Mouse (Mus musculus): ENCODE results near the gene Gm20820. TPM values are rescaled to one million over a fixed set of nuclear protein-coding genes. Genes with fewer than 3 reads are reported as not detected.
"Not testable (repeated sequence)": the region's sequence is repeated elsewhere in the genome, so short reads cannot be mapped to it uniquely, and the experiment has no call there.

Gene Gm20820
- not detected for total RNA-seq (2021)
- long read RNA-seq, experiment 1: 0 reads
- long read RNA-seq, experiment 2: 0 reads

DNA sequence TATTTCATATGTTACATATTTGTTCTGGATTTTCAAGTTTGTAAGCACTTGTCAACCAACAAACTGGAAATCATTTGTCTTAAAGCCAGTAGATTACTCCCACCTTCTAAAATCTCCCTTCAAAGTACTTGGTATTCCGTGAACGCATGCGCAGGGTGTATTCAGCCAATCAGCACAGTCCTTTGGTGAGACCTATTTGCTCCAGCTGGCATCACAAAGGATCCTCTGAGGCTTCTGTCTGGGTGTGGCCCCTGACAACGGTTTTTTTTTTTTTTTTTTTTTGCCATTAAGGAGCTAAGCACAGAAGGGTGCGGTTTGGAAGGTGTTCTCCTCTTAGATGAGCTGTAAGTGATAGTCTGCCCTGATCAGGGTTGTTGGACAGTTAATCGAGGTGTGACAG, at the start of gene Gm20820:
Gene Gm20820 (plus strand): TSS at position 301 of the 400 bp plus-strand sequence.
- not testable (repeated sequence) for DNase-seq (ENCODE audit: low spot score in 2 of 2)

All from layer of hippocampus, postnatal 14 days (tissue).